Mouse (Mus musculus) ES-CJ7 (cell line): Measurements from ENCODE around the gene Efnb3.

Experiments
- DNase-seq: peaks from one replicate; pipeline ENCODE4 v3.0.0; 2011; ENCODE audit warnings: low read depth, low spot score

Efnb3 gene

DNA sequence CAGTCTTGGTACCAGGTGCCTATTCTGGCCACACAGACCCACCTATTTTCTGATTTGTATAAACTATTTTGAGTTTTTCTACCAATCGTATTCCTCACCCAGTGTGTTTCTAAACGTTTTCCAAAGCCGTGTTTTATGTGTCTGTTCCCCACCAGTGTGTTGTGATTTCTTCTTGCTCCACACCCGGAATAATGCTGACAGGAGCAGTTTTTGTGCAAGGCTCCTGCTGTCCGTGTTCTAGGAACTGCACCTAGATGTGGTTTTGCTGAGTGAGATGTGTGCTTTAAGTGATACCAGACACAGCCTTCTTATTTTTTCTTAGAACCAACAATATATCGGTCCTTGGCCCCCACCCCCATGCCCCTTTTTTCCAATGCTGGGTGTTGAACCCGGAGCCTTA is 24.0 kb upstream of the Efnb3 start:
- DNase-seq: no peak

DNA sequence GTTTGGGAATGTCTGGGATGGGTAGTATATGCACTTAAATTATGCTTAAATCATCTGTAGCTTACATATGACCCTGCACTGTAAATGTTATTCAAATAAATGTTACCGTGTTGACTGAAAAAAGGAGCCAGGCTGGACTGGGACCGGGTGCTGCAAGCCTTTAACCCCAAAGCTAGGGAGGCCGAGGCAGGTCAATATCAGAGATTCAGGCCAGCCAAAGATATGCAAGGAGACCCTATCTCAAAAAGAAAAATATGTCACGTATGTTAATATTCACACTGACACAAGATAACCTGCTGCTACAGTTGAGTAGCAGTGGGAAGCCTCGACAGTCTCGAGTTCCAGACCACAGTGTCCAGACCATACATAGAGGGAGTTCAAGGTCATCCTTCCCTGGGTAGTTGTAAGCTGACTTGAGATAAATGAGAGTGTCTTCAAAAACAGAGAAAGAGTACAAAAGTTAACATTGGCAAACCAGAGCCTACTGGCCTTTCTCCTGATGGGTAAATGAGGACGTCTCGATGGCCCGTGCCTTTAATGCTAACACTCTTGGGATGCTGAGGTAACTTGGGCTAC is 22.3 kb upstream of the Efnb3 start:
- DNase-seq: peak; percentile 72

DNA sequence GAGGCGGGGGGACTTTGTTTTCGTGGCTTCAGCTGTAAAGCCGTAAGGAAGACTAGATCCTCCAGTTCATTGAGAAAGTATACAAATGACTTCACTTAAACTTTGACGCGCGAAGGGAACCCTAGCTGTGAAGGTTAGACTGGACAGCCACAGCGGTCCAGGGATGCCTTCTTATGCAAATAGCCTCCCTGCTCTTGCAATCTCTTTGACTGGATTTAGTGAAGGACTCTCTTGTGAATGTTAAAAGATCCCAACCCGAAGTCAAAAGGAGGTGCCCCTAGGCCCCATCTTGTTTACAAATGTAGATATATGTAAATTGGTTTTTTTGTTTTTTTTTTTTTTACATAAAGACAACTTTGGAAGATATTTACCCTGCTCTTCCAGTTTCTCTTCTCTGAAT is 21.8 kb upstream of the Efnb3 start:
- DNase-seq: peak; percentile 98

DNA sequence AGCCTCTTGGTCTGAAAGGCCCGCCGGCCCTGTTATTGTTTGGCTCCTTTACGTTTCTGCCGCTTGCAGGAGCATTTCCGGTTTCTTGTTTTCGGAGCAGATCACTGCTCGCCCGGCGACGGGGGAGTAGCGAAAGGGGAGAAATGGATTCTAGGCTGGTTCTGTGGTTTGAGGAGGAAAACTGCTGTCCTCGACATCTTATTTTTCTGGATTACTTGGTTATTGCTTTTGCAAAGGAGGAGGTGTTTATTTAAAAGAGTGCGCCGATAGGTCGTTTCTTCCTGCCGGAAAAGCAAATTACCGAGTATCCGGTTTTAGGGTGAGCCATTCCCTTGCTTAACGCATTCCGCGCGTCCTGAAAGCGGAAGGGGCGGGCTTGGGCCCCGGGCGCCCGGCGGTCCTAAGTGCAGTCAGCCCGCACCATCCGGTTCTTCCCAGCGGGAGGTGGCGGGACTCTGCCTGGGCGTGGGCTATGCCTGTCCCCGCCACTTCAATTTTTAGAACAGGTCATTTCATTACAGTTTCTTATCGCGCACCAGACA is 21.2 kb upstream of the Efnb3 start:
- peak; percentile 95 for DNase-seq

DNA sequence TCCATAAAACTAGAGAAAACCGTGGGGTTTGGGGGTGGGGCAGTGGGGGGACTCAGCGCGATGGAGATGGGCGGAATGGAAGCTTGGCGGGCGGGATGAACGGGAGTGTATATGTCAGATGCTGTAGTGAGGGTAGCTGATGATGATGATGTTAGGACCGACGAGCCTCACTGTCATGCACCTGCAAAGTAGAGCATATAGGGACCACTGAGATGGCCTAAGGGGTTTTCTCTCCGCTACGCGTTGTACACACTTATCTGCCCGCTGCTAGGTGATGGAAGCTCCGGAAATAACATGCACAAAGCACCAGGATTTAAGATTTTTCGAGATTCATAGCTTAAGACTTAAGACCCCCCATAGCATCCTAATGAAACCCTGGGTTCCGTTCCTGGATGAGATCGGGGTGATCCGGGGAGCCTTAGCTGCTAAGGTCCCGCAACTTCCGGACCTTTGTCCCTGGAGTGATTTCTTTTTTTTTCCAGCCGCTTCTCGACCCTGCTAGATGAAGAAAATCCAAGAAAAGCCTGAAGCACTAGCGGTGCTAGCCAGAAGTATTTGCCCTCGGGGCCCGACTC is 20.7 kb upstream of the Efnb3 start:
- DNase-seq: no peak

DNA sequence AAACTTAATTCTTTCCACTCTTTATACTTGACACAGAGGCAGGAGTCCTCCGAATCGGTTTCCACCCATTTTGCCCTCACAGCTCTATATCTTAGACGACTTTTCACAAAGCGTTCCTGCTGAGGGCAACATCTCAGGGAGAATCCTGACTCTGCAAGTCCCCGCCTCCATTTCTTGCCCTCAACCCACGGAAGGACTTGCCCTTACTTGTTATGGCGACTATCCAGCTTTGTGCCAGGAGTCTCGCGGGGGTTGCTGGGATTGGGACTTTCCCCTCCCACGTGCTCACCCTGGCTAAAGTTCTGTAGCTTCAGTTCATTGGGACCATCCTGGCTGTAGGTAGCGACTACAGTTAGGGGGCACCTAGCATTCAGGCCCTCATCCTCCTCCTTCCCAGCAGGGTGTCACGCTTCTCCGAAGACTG is 20.1 kb upstream of the Efnb3 start, which contains the start of the genes Wrap53 and Trp53:
Gene Wrap53 (minus strand): TSS at position 165 of the 424 bp plus-strand sequence.
Gene Trp53 (plus strand): TSS at position 269 of the 424 bp plus-strand sequence.
- DNase-seq: peak; percentile 98

DNA sequence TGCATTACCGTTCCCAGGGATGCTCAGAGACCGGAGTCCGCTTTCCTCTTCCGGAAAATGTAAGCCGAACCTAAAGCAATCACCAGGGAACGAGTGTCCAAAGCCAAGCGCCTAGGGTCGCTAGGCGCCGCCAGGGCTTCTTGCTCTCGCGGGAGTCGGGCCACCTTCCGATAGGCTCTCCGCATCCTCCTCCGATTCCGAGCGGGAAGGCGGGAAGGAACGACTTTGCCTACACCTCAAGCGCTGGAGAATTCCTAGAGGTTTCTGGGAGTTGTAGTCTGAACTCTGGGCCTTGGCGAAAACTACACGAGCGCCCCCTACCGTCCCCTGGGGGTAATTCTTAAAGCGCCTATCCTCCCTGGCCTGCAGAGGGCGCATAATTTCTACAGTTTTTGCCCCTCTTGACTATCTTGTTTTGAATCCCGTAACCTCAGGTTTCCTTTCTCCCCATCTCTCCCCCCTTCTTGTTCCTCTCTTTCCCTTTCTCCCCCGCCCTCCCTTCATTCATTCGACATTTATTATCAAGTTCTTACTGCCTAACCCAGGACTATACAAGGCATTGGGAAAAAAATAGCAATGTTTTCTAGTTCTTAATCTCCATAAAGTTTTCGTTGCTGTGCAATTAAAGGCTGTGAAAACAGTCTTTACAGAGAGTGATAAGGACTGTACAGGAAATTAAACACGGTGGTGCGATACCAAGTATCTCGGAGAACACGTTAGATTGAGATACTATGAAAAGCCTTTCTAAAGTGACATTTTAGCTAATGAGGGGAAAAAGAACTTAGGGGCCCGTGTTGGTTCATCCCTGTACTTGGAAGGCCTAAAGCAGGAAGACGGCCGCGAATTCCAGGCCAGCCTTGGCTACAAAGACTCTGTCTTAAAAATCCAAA is 19.4 kb upstream of the Efnb3 start:
- peak; percentile 99 for DNase-seq

DNA sequence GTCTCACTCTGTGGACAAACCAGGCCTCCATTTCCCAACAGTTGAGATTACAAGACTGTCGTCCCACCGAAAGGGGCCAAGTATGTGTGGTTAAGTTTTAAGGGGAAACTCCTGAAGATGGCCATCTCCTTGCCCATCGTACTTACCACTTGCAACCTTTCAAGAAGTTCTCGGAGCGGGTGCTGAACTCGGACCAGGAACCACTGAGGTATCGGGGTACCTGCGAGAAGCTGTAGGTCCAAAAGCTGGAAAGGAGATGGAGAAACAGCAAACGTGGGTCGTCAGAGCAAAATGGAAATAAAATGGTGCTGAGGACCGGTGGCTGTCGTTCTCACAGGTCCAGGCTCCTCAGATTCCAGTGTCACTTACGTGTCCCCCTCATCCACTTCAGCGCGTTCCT is 18.3 kb upstream of the Efnb3 start:
- DNase-seq: no peak

DNA sequence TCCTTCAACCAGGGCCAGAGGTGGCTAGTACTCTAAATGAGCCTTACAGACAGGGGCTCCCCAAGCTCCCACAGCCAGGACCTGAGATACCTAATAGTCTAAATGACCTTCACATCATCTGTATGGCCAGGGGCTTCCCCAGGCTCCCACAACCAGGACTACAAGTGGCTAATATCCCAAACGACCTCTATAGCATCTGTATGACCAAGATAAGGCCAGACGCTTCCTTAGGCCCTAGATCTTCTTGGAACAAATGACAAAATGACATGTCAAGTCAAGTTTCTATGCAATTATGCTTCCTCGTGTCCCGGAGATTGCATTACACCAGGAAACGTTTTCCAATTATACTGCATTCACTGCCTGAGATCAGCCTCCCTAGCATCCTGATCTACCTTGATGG is 16.3 kb upstream of the Efnb3 start:
- DNase-seq: no peak

DNA sequence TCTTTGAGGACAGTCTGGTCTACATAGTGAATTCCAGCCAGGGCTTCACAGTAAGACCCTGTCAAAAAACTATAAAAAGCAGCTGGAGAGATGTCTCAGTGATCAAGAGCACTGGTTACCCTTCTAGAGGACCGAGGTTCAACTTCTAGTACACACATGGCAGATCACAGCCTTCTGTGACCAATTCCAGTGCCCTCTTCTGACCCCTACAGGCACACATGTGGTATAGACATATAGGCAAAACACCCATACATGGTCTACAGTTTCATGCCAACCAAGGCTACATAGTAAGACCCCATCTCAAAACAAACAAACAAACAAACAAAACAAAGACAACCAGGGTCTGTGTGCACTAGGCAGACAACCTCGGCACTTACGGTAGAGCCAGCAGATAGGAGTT is 15.2 kb upstream of the Efnb3 start:
- DNase-seq: peak; percentile 79

DNA sequence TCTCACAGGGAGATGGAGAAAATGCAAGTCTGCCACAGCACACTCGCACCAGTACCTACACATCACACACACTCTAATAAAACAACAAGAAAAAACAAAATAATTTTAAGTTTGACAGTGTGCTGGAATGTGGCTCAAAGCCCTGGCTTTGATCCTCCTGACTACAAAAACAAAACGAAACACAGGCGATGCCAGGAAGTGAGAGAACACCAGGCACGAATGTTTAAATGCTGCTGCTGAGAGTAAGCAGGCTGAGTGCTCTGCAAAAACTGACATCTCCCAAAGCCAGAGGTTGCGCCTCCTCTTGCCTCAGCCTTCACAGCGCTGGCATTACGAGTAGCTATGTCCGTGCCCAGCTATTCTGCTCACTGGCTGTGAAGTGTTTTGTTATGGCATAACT is 5.1 kb upstream of the Efnb3 start:
- DNase-seq: no peak

DNA sequence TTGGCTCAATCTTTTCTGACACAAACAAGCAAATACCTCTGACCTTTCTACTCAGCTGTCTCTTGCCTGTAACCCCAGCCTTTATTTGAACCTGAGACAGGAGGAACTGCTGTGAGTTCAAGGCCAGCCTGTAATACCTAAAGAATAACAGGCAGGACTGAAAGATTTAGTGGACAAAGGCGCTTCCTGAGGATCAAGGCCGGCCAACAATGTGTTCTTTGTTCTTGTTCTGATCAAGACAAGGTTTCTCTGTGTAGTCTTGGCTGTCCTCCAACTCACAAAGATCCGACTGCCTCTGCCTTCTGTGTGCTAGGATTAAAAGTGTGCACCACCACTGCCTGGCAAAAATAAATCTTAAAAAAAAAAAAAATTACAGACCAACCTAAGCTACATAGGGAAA is 4.4 kb upstream of the Efnb3 start:
- peak; percentile 94 for DNase-seq

DNA sequence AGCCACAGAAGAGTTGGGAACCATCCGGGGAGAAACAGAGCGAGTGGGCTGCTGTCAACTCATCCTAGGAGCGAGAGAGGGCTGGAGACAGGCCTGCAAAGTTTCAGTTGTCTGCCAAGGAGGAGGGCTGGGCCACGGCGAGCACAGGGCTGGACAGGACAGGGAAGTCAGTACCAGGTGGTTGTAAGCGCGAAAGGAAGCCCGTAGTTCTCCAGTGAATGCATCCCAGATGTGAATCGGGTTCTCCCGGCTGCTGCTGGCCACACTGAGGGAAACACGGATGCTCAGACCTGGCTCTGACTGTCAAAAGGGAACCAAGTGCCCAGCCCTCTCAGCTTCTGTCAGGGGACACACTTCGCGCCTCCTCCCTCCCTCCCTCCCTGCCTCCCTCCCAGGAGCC is 3.4 kb upstream of the Efnb3 start:
- no peak for DNase-seq

DNA sequence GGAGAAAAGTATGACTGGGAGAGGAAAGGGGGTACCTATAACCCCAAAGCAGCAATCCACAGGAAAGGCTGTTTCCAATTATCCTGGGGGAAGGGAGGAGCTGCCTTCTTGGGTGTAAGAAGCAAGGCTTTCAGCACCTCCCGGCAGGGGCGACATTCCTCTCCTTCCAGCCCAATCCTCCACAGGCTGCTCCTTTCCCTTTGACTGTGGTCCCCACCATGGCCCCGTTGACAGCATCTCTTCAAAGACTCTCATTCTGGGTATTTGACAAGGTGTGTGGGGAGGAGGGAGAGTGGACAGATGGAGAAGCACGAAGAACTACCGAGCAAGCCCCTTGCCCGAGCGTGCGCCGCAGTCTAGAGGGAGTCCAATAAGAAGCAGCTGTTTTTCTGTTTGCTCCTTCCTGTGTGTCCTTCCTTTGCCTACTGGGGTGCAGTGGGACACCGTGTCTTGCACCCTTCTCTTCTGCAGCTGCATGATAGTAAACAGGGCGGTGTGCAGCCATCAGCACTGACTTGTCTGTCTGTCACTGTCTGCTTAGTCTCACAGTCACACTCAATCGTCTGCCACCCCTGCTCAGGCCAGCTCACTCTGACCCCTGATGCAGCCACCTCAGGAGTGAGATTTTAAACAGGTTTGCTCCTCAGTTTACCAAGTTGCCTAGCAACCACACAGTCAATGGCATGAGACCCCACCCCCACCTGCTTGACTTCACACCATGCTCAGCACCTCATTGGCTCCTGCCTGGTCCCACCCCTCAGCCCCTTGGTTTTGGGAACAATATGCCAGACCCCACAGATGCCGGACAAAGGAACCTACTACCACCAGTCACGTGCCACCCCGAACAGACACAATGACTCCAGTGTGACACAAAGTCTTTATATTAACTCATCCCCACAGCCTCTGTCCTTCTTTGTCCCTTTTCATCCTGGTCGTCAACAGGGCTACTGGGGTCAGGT is 1.2 kb upstream of the Efnb3 start:
- DNase-seq: peak; percentile 82

DNA sequence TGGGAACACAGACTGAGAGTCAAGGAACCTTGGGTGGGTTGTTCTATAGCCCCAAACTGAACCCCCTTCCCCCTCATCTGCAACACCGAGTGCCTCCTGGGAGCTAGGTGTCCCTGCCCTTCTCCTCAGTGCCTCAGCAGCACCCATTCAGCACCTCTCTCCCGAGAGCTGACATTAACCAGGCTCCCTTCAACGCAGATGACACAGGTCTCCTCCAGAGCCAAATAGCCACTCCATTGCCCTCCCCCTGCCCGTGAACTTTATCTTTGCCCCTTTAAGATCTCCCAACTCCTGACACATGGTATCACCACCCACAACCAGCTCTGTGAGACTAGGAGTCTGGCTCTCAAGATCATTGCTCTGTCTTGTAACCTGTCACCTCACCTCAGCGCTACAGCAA is 822 bp downstream of the Efnb3 start:
- DNase-seq: no peak

DNA sequence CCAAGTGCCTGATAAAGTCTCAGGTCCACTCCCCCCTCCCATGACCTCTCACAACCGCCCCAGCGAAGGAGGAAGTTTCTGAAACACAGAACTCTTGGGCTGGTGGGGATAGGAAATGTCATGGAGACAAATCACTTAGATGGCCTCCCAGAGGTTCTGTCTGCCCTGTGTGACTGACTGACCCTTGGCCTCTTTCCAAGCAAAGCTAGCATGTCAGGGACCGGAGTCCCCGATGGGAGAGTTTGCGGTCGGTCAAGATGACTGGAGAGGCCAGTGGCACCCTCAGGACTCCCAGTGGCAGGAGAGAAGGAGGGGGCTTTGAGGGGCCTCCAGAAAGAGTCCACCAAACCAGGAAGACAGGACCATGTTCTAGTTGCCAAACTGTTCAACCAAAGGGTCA is 1.2 kb downstream of the Efnb3 start:
- DNase-seq: no peak

DNA sequence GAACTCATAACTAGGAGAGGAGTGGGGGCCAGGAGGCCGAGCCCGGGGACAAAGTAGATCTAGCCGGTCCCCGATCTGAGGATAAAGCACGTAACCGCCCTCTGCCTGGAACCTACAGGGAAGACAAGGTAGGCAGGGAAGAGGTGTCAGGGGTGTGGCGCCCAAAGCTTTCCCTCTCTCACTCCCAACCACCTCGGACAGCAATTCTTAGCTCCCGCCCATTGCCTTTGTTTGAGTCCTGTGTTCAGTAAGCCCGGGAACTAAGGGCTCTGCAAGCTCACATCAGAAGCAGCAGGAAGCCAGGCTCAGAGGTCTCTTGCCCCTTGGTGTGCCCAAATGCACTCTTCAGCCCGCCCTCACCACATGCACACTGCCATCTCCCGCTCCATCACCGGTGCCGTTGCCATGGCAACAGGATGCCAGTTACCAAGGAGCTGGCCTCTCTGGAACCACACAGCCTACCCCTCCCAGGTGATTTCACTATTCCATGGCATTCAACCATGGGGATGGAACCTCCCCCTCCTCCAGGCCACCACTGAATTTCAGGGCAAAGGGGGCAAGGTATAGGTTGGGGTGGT is 2.5 kb downstream of the Efnb3 start:
- DNase-seq: peak; percentile 83

DNA sequence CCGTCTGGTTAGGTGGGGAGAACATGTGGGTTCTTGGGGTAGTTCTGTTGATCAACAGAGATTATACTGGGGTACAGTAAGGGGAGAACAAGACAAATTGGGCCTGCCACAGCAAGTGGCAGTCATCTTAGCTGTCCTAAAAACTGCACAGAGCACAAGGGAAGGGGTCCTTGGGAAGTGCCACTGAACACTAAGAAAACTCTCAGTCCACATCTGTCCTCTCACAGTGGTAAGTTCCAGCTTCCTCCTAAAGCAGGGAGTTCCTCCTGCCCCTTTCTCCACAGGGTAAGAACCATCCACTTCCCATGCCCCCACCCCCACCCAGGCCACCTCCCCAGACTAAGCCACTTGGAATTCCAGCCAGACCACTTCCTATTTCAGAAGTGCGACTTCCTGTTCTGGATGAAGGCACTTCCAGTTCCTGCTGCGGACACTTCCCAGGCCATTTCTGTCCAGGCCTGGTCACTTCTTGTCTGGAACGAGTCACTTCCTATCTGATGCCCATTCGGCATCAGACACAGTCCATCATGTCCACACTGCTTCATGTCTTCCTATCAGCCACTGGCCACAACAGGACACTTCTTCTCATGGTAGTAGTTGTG is 5.4 kb downstream of the Efnb3 start:
- no peak for DNase-seq

DNA sequence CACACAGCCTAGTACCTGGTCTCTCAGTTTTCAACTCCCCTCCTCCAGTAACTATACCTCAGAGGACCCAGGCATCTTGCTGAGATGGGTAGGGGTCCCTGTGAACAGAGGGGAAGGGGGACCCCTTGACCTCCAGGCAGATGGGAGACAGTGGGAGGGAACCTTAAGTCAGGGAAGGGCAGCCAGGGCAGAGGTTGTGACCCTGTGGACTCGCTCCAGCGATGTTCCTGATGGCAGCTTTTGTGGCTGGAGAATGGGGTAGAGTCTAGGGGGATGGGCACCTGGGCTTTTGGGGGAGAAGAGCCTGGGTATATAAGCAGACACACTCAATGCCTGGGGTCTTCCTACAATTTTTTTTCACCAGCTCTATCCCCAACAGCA is 6.7 kb downstream of the Efnb3 start:
- DNase-seq: no peak

DNA sequence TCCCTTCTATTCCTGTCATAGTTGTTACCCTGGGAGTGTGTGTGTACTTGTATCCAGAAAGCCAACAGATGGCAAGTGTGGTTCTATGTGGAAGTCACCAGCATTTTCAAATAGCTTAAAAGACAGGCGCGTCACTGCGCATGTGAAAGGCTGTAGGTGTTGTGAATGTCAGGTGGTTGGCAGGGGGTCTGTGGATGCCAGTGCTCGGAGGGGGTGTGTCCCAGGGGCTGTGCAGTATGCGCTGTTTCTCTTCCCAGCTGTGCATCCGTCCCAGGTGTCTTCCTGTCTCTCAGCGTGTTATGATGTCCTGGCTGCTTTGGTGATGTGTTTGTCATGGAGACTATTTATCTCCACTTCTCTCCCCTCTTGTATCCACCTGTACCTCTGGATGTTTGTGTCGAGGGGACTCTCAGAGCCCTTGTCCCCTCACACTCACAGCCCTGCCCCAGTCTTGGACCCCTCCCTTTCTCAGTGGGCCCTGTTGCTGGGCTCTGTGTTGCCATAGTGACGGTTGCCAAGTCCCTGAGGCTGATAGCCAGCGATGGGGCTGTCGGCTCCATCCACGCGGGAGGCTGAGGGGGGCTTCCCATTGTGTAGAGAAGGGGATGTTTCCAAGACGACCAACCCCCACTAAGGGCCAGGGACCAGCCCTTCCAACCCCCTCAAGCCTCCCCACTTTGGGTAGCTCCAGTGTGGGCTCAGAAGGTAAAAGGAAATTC is 7.2 kb downstream of the Efnb3 start:
- peak; percentile 66 for DNase-seq
